Mouse (Mus musculus) CD4-positive, CD25-positive, alpha-beta regulatory T cell, adult 2 months (primary cell): ENCODE measurements around the gene Fam192a.

Experiments used
- DNase-seq: peaks from one replicate; pipeline ENCODE4 v3.0.0-alpha.2; 2012; ENCODE audit warnings: low read depth, low spot score

Fam192a gene

DNA sequence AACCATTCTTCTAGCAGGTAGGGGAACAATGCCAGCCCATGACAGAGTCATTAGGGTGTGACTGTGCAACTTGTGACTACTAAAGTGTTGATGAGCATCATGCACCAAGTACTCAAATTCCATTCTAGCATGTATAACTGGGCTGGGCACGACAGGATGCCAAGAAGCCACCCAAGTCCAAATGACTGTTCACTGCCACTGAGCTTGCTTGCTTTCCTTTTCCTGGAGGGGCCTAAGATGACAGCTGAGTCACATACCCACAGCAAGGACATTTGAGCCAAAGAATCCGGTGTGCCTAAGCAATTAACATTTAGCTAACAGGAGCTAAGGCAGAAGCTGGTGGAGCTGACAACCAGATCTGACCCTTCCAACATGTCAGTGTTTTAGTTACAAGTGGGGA lies 29.9 kb downstream of the Fam192a start:
- DNase-seq = no peak

DNA sequence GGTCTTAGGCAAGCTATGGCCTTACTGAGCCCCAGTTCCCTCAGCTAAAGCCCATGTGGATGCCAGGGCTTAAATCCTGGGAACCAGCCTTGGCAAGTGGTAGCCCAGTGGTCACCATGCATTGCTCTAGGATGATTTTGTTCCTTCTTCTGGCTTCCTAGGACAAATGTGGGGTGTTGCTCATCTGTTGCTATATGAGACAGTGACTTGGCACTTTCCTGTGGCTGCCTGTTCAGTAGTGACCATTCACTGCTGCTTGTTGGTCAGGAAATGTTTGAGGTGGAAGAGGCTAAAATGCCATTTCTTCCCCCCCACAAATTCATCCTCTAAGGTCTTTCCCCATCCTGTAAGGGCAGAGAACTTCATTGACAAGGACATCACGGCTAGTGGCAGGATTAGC lies 32.4 kb downstream of the Fam192a start:
- no peak for DNase-seq

DNA sequence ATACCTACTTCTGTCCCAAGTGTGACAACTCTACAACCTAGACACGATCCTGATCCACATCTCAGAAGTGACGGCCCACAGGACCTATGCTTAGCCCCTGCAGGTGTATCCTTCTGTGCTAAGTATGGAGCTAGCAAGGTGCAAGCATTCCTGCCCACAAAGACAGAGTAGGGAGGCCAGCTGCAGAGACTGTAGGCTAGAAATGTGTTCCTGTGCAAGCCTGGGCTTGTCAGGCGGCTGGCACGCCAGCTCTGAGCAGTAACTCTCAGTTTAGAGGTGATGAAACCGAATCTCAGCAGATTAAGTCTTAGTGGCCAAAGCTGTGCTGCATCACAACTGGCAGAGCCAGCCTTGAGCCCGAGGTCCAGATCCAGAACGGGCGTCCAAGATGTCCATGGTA lies 33.7 kb downstream of the Fam192a start:
- DNase-seq = no peak

DNA sequence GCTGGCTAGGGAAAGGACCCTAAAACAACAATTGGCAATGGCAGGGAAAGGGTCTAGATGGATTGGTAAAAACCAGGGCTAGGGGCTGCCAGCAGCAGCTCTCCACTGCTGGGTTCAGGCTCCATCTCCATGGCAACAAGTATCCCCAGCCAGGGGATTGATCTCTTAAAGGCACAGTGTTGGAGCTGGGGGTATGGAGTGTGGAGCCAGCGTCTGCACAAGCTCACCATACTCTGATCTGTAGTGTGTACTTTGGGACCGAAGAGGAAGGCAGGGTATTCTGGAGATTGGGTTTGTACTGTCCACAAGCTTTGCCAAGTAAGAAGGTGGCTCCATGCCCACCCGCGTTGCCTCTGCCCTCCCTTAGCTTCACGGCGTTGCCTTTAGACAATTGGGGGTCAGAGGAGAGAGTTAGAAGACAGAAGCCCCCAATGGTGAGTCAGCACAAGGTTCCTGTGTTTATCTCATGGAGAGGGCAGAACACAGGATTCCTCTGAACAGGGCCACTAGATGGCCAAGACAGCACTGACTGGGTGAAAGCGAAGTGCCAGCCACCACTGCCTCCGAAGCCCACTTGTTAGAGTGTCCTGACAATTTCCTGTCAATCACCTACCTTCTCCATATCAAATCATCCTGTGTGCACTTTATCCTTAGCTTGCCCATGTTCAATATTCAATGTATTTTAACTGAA lies 34.5 kb downstream of the Fam192a start:
- no peak for DNase-seq

DNA sequence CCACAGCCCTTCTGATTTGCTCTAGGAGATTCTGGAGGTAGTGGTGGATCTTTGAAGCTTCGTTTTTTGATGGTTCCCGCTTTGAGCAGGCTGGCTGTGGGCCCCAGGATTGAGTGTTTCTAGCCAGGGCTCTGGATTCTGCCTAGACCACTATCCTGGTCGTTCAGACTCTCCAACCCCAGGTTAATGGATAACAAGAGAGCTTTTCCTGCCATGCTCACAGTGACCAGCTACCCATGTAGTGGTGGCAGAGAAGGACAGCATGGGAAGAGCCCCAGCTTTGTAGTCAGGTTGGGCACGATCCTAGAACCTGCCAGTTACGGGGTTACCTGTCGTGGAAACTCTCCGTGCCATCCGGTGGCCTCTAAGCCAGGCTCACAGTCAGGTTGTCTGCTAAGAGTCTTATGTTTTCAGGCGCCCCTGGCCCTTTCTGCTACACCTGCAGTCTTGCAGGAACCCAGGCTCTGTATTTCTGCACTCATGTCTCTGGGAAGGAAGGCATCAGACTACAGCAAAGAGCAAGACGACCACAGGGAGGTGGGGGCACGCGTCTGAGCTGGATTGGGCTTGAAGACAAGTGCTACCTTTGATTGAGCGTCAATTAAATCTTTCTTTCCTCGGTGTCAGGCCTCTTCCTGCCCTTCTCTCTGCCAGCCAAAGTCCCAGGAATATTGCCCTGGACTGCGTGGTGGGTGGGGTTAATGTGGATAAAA lies 35.2 kb downstream of the Fam192a start:
- no peak for DNase-seq

DNA sequence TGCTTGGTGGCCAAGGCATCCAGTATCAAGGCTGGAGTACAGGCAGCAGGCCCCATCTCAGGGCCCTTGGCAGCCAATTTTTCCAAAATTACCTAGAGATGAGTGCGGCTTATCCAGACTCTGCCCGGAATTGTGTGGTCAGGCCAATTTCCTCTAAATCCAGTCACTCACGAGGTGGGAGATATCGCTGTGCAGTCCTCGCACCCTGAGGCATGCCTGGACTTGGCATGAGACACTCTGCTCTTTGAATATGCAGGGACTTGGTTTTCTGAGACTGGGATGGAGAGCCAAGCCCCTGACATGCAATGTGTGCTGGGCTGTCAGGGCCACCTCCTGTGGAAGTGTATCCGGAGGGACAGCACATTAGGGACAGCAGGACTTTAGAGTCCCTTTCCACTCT lies 35.8 kb downstream of the Fam192a start:
- DNase-seq = no peak

DNA sequence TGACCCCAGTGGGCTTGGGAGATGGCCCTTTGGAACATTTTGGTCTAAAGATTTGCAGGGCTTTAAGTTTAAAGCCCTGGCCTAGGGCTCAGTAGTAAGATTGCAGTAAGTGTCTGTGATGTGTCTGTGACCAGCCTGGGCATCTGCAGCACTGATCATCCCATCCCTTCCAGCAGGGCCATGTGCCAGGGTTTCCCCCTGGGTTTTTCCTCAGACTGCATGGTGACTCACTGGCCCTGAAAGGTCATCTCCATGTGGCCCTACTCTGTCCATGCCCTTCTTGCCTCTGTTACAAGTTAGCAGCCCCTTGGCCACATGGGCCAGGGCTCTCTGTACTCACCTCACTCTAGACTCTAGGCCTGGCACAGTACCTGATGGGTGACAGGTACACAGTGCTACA lies 37.4 kb downstream of the Fam192a start:
- DNase-seq = no peak

DNA sequence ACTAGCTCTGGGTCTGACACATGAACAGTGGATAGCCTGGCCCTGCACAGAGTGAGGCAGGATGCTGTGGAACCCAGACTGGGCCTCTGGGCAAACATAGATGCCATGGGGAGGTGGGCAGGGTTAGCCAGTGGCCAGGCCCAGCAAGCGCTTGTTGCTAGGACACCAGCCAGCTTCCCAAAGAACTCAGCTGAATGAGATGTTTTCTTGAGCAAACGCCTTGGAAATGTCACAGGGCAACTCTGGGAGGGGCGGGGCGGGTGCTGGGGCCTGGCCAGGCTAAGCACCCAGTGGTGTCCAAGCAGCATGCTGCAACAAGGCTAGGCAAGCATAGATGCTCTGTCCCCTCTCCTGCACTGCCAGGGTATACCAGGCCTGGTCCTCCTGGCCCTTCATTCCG lies 40.5 kb downstream of the Fam192a start:
- DNase-seq = no peak

DNA sequence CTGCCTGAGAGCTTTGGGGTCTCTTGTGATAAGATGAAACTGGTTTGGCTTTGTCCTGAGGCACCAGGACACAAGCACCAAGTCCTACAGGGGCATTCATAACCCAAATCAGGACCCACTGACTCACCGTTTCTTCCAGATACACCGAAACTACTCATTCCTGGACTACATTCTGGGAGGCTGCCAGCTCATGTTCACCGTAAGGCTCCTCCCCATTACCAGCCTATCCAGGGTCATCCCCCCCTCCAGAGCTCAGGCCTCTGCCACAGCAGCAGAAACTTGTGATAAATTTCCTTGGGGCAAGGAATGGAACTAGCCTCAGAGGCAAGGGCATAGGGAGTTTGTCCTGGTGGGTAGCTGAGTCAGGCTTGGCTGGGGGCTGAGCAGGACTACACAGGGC lies 44.5 kb downstream of the Fam192a start:
- DNase-seq = no peak

DNA sequence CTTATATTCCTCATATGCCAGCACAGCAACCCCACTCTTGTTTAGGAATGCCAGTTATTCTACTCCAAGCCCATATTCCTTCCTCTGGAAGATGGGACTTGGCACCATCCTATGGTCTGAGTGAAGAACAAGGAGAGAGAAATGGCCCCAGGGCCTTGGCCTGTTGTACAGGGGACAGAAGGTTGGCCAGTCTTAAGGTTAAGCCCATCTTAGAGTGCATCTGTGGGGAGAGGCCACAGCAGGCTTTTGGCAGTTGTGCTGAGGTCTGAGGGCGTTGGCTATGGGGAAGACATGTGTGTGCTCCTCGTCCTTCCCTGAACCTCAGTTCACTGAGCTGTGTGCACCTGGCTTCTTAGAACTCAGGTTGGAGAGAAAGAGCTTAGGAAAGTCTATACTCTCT lies 49.1 kb downstream of the Fam192a start:
- DNase-seq = no peak

DNA sequence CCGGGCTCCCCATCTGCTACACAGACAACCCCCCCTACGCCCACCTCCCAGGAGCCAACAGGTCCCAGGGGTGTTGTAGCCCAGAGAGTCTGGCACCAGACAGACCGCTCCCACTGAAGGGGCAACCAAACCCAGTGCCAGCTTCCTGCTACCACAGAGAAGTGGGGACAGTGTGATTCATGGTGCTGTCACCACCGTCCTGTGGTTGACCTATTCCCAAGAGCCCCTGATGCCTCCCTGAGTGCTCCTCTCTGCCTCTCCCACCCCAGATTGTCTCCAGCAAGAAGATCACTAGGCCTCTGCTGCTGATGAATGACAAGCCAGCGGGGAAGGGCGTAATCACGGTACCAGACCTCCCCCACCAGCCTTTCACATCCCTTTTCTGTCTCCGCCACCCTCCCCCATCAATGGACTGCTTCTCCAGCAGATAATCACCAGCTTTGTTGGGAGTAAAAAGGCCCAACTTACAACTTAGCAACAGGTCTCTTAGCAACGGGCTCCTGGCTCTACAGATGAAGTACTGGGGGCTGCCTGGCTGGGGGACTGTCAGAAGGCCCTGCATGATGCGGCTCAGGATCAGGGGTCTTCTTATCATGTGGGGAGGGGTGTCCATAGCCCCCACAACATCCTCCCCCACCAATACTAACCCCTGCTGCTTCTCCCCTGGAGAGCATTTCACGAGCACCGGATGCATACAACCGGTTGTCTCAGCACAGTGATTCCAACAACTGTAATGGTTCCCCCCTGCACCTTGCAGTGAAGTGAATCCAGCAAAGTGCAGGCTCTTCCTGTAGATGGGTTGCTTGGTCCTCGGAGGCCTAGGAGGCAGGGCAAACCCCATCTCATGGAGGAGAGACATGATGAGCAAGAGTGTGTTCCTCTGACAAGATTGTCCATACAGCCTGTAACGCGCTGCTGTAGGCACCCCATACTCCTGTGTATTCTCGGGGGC lies 50.0 kb downstream of the Fam192a start:
- no peak for DNase-seq

DNA sequence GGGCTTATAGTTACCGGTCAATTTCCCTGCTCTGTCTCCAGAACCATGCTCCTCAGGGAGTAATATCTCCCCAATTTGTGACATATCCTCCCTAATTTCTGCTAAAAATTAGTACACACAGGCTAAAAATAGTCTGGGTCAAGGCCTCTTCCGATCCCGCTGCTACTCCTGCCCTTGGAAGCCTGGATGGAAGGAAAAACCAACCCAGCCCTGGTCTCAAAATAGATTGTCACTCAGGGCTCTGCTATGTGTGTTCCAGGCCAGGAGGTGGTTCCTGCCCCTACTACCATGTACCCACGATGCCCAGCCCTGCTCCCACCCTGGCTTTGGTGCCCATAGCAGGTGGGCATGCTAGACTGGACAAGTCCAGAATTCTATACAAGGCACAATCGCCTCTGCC lies 51.8 kb downstream of the Fam192a start:
- no peak for DNase-seq

DNA sequence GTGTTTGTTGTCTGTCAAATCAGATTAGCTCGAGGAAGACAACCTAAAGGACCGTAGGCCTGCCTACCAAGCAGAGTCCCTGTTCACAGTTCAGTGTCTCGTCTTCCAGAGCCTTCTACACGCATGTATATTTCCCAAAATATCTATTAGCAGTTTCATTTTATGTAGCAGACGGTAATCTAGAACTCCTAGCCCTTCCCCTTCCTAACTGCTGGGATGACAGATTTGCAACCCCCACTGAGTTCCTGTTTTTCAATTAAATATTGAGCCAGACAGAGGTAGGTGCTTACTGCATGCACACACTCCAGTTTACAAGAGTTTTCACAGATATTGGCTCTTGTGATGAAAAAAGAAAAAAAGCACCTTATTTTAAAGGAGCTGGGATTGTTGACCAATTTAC lies 52.3 kb downstream of the Fam192a start:
- no peak for DNase-seq

DNA sequence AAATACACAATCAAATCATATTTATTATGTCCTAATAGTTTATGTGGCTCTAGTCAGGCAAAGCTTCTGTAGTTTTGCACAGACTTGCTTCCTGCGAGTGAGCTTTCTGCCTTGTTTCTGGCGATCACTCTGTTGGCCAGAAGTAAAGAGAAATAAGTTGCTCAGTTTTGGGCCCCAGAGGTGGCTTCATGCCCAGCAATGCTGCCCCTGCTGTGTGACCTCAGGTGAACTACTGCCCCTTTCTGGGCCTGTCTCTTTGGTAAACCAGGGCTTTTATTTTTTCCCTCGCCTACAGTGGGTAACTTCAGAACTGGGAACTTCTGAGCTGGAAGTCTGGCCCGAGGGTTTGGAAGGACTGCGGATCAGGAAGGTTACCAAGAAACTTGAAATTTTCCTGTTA lies 52.8 kb downstream of the Fam192a start:
- DNase-seq = no peak

DNA sequence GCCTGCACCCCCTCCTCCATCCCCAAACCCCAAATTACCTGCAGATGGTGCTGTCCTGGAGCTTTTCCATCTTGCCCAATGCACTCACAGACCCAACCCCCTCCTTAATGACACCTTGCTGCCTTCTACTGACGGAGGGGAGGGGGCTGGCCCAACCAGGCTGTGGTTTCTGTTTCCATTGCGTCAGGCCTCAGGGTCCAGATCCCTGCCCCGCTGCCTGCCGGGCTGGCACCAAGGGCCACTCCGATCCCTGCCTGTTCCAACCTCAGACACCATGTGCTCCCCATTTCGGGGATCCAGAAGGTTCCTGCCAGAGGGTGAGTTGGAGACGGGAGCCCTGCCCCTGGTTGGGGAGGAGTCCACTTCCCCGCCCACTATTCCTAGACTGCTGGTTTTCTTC lies 57.8 kb downstream of the Fam192a start:
- DNase-seq = no peak

DNA sequence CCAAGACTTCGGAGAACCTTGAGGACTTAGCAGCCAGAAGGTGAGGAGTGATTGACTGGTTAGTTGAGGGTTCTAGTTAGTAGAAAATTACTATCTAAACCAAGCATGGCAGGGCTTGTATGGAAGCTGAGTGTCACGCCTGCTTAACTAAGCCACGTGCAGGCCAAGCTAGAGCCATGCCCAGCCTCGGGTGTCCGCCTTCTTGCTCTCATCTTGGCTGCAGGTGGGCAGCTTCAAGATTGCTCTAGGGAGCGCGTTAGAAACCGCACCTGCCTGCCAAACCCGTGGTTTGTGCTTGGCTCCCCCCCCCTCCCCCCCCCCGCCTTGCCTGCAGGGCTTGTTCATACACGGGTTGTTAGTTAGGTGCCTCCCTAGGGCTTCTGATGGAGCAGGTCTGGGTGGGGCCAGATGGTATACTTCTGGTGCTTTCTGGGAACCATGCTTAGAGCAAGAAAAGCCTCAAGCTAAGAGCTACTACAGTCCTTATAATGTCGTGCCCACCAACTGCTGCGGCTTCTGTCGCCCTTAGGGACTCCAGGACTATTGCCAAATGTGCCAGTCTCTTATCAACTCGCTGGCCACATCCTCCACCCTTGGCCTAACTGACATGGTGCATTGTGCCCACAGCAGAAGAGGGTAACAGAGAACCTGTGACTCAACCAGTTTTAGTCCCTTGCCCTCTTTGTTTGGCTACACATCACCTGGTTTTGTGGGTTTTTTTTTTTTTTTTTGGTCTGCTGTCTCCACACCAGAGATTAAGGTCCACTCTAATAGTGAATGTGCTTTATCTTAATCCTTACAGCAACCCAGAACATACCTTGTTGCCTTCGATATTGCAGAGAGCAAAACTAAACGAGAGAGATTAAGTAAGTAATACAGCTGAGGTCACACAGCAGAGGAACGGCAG lies 60.7 kb downstream of the Fam192a start:
- no peak for DNase-seq

DNA sequence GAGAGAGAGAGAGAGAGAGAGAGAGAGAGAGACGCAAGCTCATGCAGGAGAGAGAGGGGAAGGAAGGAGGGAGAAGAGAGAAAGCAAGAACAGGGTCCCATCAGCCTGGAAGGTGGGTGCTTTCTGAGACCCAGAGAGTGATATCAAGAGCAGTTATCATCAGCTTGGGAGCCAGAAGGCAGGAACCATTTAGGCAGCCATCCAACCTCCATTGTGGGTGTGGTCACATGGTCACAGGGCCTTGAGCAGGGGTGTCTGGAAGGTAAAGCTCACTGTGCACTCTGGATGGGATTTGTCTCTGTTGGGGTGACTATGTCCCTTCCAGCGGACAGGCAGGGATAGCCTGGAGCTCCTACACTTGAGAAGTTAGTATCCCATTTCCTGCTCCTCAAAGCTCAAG lies 61.8 kb downstream of the Fam192a start:
- DNase-seq = no peak

DNA sequence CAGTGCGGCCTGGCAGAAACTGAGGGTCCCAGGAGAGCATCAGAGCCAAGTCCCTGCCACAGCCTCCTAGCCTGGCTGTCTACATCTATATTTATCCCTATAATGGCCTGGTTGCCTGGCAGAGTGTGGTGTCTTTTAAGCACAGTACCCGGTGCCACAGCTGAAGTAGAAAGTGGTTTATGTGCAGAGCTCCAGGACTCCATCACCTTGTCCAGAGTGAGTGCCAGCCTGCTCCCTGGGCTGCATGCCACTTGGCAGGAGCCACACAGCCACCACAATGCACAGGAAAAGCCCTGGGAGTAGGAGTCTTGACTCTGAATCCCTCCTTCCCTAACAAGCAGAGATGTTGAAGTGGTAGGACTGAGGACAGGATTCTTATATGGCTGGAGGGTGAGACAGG lies 64.3 kb downstream of the Fam192a start:
- DNase-seq = no peak

DNA sequence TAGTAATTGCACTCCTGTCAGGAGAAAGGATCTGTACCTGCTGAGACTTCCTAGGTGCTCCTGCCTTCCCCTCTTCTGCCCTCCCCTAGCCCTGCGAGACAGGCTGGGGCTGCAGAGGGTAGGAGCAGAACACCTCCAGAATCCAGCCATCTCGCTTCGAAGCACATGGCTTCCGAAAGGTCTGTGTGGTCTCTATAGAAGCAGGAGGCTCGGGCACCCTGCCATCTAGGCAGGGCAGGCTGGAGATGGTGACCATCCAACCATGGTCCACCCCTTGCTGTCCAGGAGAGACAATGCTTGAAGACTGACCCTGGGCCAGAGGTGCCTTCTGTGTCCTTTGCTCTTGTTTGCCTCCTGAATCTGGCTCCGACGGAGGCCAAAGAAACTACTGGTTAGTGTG lies 66.2 kb downstream of the Fam192a start:
- no peak for DNase-seq

DNA sequence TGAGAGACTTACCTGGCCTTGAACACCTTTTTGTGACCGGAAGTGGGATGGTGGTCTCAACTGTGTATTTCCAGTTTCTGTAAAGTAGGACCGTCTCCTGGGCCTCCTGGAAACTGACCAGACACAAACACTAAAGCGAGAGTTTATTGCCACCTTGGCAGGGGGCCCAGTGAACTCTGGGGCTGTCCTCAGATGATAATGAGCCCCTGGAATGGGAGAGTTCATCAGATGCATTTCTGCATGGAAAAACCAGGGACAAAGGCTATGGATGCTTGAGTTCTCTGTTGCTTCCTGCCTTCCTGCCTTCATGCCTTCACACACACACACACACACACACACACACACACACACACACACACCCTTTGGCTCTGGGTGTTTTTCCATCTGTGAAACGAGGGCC lies 67.2 kb downstream of the Fam192a start:
- DNase-seq = no peak

DNA sequence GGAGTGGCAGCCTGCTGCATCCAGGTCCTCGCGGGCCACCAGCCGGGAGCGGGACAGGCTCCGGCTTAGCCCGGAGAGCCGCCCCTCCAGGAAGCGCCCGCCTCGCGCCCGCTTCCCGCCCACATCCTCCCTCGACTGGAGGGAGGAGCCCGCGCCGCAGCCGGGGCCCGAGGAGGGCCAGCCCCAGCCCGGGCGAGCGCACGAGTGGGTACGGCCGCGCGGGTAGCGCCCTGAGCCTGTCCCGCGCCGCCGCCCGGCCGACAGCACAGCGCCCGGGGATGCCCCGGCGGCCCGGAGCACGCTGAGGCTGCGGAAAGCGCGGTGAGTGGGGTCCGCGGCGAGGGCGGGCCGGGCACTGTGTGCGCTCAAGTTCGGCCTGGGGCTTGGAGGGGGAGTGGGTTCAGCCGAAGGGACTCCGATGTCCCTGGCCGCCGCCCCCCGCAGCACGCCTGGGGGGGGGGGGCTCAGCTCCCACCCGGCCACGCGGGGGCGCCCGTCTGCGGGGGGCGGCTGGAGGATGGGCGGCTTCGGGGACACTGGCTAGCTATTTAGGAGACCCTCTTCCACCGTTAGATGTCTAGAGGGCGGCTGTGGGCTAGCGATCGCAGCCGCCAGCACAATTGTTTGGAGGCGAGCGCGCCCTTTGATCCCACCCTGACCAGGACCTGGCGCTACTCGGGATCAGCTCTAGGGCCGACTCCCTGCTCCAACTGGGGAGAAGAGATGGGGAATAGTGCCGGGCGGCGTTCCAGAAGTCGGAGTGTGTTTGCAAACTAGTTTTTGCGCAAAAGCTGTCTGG lies 68.7 kb downstream of the Fam192a start, which contains the start of gene Cpne2:
Cpne2 (plus strand) TSS at position 118 of the 799 bp plus-strand sequence.
- peak; percentile 76 for DNase-seq
